Mouse (Mus musculus) limb, embryonic 15.5 days (tissue): ENCODE measurements around the gene Tor4a. TPM values are rescaled to one million over a fixed set of nuclear protein-coding genes. Genes with fewer than 3 reads are reported as not detected.
A peak's percentile ranks its signal among the peaks of the same experiment; 100 is the strongest.

Experiments used
- ATAC-seq: fragments of 200-750 bp; cut with Nextera tagmentation; 2 replicates; pipeline ENCODE4 v1.8.0; 2017; ENCODE audit warnings: low read depth, moderate TSS enrichment; ENCODE audit not compliant: insufficient number of reproducible peaks, low FRiP score, low TSS enrichment
- H3K27ac ChIP-seq: fragments of 300-500 bp; sonication (generic); 2 replicates; pipeline ENCODE4 v1.5.1; 2015; ENCODE audit warnings: moderate library complexity, mild to moderate bottlenecking, inconsistent platforms
- H3K27me3 ChIP-seq: fragments of 300-500 bp; sonication (generic); 2 replicates; pipeline ENCODE4 v1.6.1; 2015; ENCODE audit warnings: inconsistent platforms
- H3K36me3 ChIP-seq: fragments of 300-500 bp; sonication (generic); 2 replicates; pipeline ENCODE4 v1.6.1; 2015; ENCODE audit warnings: inconsistent platforms
- H3K4me1 ChIP-seq: fragments of 300-500 bp; sonication (generic); 2 replicates; pipeline ENCODE4 v1.6.1; 2015; ENCODE audit warnings: inconsistent platforms
- H3K4me2 ChIP-seq: fragments of 300-500 bp; sonication (generic); 2 replicates; pipeline ENCODE4 v1.6.1; 2015; ENCODE audit warnings: mild to moderate bottlenecking, inconsistent platforms
- H3K4me3 ChIP-seq: fragments of 300-500 bp; sonication (generic); 2 replicates; pipeline ENCODE4 v1.5.1; 2015; ENCODE audit warnings: mild to moderate bottlenecking, inconsistent platforms
- H3K9ac ChIP-seq: fragments of 300-500 bp; sonication (generic); 2 replicates; pipeline ENCODE4 v1.6.1; 2015; ENCODE audit warnings: inconsistent platforms
- H3K9me3 ChIP-seq: fragments of 300-500 bp; sonication (generic); 2 replicates; pipeline ENCODE4 v1.6.1; 2016; ENCODE audit warnings: inconsistent platforms
- WGBS: fragments of 180-500 bp; shearing (Covaris S2); methylation state at CpG from one replicate; pipeline ENCODE4 v1.1.7; 2015; 5-methylcytosine and 5-hydroxymethylcytosine counted together
- polyA plus RNA-seq: library from polyadenylated mRNA; unstranded; fragments of >200 nt; fragmentation: Nextera tagmentation; extraction: Ambion mirVana; gene quantifications from 2 replicates; pipeline ENCODE4 v1.2.1, GENCODE M21; 2015

The Tor4a gene
- polyA plus RNA-seq, 1 experiment from 2014 or later = 8.9 TPM

- Histone ChIP-seq H3K4me2 (peak overlapping the region; percentile 93), H3K4me1 (peaks cover 22% of the 10 kb centered on the region), H3K9me3 (no peaks in the 10 kb centered on the region), H3K4me3 (peak overlapping the region; percentile 48), H3K27ac (peak overlapping the region; percentile 33), H3K36me3 (no peaks in the 10 kb centered on the region), H3K27me3 (peaks cover 50% of the 10 kb centered on the region), H3K9ac (peak overlapping the region; percentile 39)
- ATAC-seq = peak; percentile 41; the same call in 1 of the 2 replicates
- WGBS = under 1% methylated on average over 62 of the region's 64 CpGs
These were observed 10.8 kb downstream of the Tor4a start for GRCm38 (mm10) chr2:25185625-25186574.

GRCm38 (mm10) chr2:25184496-25184895 is 12.2 kb downstream of the Tor4a start:
- peaks cover 63% of the 10 kb centered on the region for H3K27me3 ChIP-seq

GRCm38 (mm10) chr2:25183336-25183735 is 13.3 kb downstream of the Tor4a start:
- ATAC-seq = no peak
- H3K36me3 ChIP-seq = no peaks in the 10 kb centered on the region
- no peak overlapping the region for H3K4me2 ChIP-seq
- peaks cover 73% of the 10 kb centered on the region for H3K27me3 ChIP-seq
- no peak overlapping the region for H3K9ac ChIP-seq
- WGBS = 69% methylated on average over 2 of the region's 2 CpGs
- peaks cover 44% of the 10 kb centered on the region for H3K4me1 ChIP-seq
- no peak overlapping the region; the same call in 1 of the 2 replicates for H3K4me3 ChIP-seq
- H3K9me3 ChIP-seq = no peaks in the 10 kb centered on the region
- no peak overlapping the region for H3K27ac ChIP-seq

More at GRCm38 (mm10) chr2:25184496-25184895, 12.2 kb downstream of the Tor4a start:
- ATAC-seq = no peak
- H3K36me3 ChIP-seq = no peaks in the 10 kb centered on the region
- H3K9me3 ChIP-seq = no peaks in the 10 kb centered on the region
- H3K27ac ChIP-seq = no peak overlapping the region
- H3K4me1 ChIP-seq = peaks cover 35% of the 10 kb centered on the region
- H3K4me3 ChIP-seq = no peak overlapping the region
- no peak overlapping the region for H3K9ac ChIP-seq
- no peak overlapping the region for H3K4me2 ChIP-seq
- WGBS = 94% methylated on average over 7 of the region's 7 CpGs

GRCm38 (mm10) chr2:25182664-25183063 is 14.0 kb downstream of the Tor4a start:
- WGBS = 31% methylated on average over 6 of the region's 6 CpGs
- Histone ChIP-seq H3K27ac (no peak overlapping the region), H3K27me3 (peaks cover 78% of the 10 kb centered on the region), H3K4me1 (peaks cover 51% of the 10 kb centered on the region), H3K4me3 (peak overlapping the region; percentile 50), H3K9ac (no peak overlapping the region), H3K36me3 (no peaks in the 10 kb centered on the region), H3K9me3 (no peaks in the 10 kb centered on the region), H3K4me2 (peak overlapping the region; percentile 24; the same call in 1 of the 2 replicates)
- ATAC-seq = no peak

- peak overlapping the region; percentile 71; the same call in 1 of the 2 replicates for H3K27ac ChIP-seq
These were observed 14.7 kb downstream of the Tor4a start for GRCm38 (mm10) chr2:25181891-25182397.

GRCm38 (mm10) chr2:25180973-25181890 is 15.5 kb downstream of the Tor4a start:
- Histone ChIP-seq H3K4me3 (peak overlapping the region; percentile 50), H3K27ac (peak overlapping the region; percentile 71), H3K4me1 (peaks cover 64% of the 10 kb centered on the region), H3K4me2 (peak overlapping the region; percentile 84), H3K36me3 (no peaks in the 10 kb centered on the region), H3K9me3 (no peaks in the 10 kb centered on the region), H3K27me3 (peaks cover 74% of the 10 kb centered on the region), H3K9ac (peak overlapping the region; percentile 23; the same call in 1 of the 2 replicates)
- under 1% methylated on average over 99 of the region's 100 CpGs for WGBS
- ATAC-seq = 0 out of 2 replicates have a peak, but pooled peaks have one; percentile 1

More at GRCm38 (mm10) chr2:25181891-25182397, 14.7 kb downstream of the Tor4a start:
- peak overlapping the region; percentile 50 for H3K4me3 ChIP-seq
- 2% methylated on average over 17 of the region's 17 CpGs for WGBS
- peaks cover 58% of the 10 kb centered on the region for H3K4me1 ChIP-seq
- no peaks in the 10 kb centered on the region for H3K36me3 ChIP-seq
- H3K9ac ChIP-seq = 0 out of 2 replicates have a peak overlapping the region, but pooled peaks have one; percentile 23
- peaks cover 79% of the 10 kb centered on the region for H3K27me3 ChIP-seq
- no peak for ATAC-seq
- no peaks in the 10 kb centered on the region for H3K9me3 ChIP-seq
- H3K4me2 ChIP-seq = peak overlapping the region; percentile 84

- ATAC-seq = peak; percentile 78
- under 1% methylated on average over 35 of the region's 35 CpGs for WGBS
- H3K36me3 ChIP-seq = no peaks in the 10 kb centered on the region
- H3K4me1 ChIP-seq = peaks cover 59% of the 10 kb centered on the region
- peak within 1 kb of the TSS; percentile 50 for H3K4me3 ChIP-seq
- peak within 1 kb of the TSS; percentile 23; the same call in 1 of the 2 replicates for H3K9ac ChIP-seq
- no peaks in the 10 kb centered on the region for H3K9me3 ChIP-seq
- H3K4me2 ChIP-seq = peak within 1 kb of the TSS; percentile 84
- peaks cover 73% of the 10 kb centered on the region for H3K27me3 ChIP-seq
- peak within 1 kb of the TSS; percentile 71 for H3K27ac ChIP-seq
These were observed 16.2 kb downstream of the Tor4a start, which contains the start of gene Nrarp for GRCm38 (mm10) chr2:25180478-25180903. Gene Nrarp, plus strand, starts transcription at chr2:25180758.

- Histone ChIP-seq H3K9me3 (no peaks in the 10 kb centered on the region), H3K27ac (peak overlapping the region; percentile 71), H3K27me3 (peaks cover 65% of the 10 kb centered on the region), H3K4me2 (peak overlapping the region; percentile 84), H3K4me1 (peaks cover 57% of the 10 kb centered on the region), H3K4me3 (peak overlapping the region; percentile 50), H3K36me3 (no peaks in the 10 kb centered on the region), H3K9ac (no peak overlapping the region)
- no peak for ATAC-seq
- 17% methylated on average over 15 of the region's 15 CpGs for WGBS
These were observed 17.0 kb downstream of the Tor4a start for GRCm38 (mm10) chr2:25179566-25180217.

- Histone ChIP-seq H3K9me3 (no peaks in the 10 kb centered on the region), H3K9ac (no peak overlapping the region), H3K36me3 (no peaks in the 10 kb centered on the region), H3K4me3 (no peak overlapping the region), H3K4me1 (peaks cover 57% of the 10 kb centered on the region), H3K4me2 (peak overlapping the region; percentile 3; the same call in 1 of the 2 replicates), H3K27ac (peak overlapping the region; percentile 72), H3K27me3 (peaks cover 52% of the 10 kb centered on the region)
- no peak for ATAC-seq
- 29% methylated on average over 10 of the region's 10 CpGs for WGBS
These were observed 18.3 kb downstream of the Tor4a start for GRCm38 (mm10) chr2:25178285-25178972.

GRCm38 (mm10) chr2:25177685-25178084 is 19.0 kb downstream of the Tor4a start:
- no peaks in the 10 kb centered on the region for H3K36me3 ChIP-seq
- no peak overlapping the region for H3K4me3 ChIP-seq
- H3K4me2 ChIP-seq = peak overlapping the region; percentile 14
- H3K27ac ChIP-seq = peak overlapping the region; percentile 72
- H3K27me3 ChIP-seq = peaks cover 45% of the 10 kb centered on the region
- 10% methylated on average over 6 of the region's 6 CpGs for WGBS
- 0 out of 2 replicates have a peak overlapping the region, but pooled peaks have one; percentile 2 for H3K9ac ChIP-seq
- H3K4me1 ChIP-seq = peaks cover 57% of the 10 kb centered on the region
- no peaks in the 10 kb centered on the region for H3K9me3 ChIP-seq
- ATAC-seq = peak; percentile 42; the same call in 1 of the 2 replicates
